Mouse (Mus musculus) C2C12 (cell line): ENCODE measurements around the gene Wdr24.

Experiments used
- CTCF ChIP-seq: IDR thresholded peaks from one replicate; pipeline ENCODE4 v1.5.1; 2011; ENCODE audit not compliant: control insufficient read depth, insufficient read depth, insufficient read length
- MAX ChIP-seq: IDR thresholded peaks from one replicate; pipeline ENCODE4 v1.6.1; 2011; ENCODE audit warnings: mild to moderate bottlenecking, control low read depth
- MYOD1 ChIP-seq: IDR thresholded peaks from one replicate; pipeline ENCODE4 v1.6.1; 2011; ENCODE audit warnings: low read depth; ENCODE audit not compliant: control insufficient read depth, insufficient read length
- USF1 ChIP-seq: IDR thresholded peaks from one replicate; pipeline ENCODE4 v1.6.1; 2011; ENCODE audit warnings: low read depth, mild to moderate bottlenecking, control low read depth, moderate library complexity

DNA sequence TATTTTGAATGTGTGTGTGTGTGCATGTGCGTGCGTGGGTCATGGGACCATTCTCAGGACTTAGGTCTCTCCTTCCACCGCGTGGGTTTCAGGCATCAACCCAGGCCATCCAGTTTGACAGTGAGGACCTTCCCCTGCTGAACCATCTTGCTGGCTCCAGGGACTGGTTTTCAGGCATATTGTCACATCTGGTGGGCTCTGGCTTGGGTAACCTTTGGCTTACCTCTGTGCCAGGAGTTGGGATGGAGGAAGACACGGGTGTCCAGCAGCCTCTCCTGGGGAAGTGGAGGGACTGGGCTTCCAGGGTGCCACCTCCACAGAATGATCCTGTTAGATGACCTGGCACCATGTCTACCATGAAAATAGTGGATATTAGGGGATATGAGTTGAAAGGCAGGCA, 45.5 kb upstream of the Wdr24 start:
- TF ChIP-seq CTCF (no peak), MYOD1 (no peak), USF1 (no peak), MAX (no peak)
